Mouse (Mus musculus): ENCODE measurements around the gene Add2.

DNA sequence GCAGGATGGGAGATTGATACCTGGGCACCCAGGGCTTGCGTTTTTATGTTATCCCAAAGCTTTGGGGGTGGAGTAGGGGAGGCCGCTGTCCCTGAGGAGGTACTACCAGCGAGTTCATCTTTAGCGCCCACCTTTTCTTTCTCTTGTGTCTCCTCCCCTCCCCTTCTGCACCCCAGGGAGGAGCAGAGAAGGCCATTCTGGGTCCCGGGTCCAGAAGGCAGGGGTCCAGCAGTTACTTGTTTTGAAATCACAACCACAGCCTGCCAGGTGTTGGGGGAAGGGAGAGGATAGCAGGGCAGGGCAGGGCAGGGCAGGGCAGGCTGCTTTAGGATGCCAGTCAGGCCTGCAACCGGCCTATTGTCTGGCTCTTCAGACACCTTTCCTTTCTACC is 837 bp downstream of the Add2 start:
- no peak for TF ChIP-seq CTCF (IDR thresholded peaks at IDR 0.05; ENCODE audit: borderline replicate concordance, insufficient read depth, low read length)
- no peak for TF ChIP-seq POLR2A (IDR thresholded peaks at IDR 0.05; ENCODE audit: low read depth, low read length)

Data from embryonic fibroblast, embryonic 13.5 days (primary cell).